ENCODE assay signal across 15 mouse cellular contexts in the genomic region with DNA sequence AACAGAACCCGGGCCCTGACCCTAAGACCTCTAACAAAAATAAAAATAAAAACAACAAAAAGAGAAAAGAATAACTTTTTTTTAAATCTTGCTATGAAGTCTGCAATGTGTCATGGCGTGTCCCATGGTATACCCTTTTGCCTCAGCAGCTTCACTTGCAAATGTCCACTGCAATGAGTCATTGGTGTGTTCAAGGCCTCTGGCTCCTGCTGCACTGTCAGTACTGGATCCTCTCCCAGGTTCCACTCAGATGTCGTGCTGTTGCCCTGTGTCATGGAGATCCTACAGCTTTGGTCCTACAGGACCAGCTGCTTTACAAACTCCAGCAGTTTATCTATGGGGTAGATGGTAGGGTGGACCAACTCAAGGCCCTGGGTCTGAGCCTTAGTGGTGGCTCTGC.
DNase-seq lines count a peak whose midpoint lies in the region.
"Had no signal": no experiment of that assay in that cellular context is flagged by ENCODE, and none has a peak within 500 bp of the region (broad histone marks: within the 10 kb centered on the region; RNA-seq: fewer than 3 reads in every experiment).

No protein-coding gene starts in this region.

- peak; percentile 61 to 81 for DNase-seq in adrenal gland, adult (ENCODE audit: inconsistent age in 2 of 2, low spot score in 1 of 2)
- DNase-seq in adrenal gland, postnatal 4 days (ENCODE audit: low spot score in 2 of 2), result no peak
- peak; percentile 58 for DNase-seq in adrenal gland, adult 8-10 months
- DNase-seq in adrenal gland, postnatal 14 days, result peak; percentile 52
- DNase-seq in adrenal gland, postnatal 36 days, result peak; percentile 59 to 61
- no peak for DNase-seq in urinary bladder, postnatal 25 days (ENCODE audit: low spot score)
- no peak for DNase-seq in cerebellum, postnatal 4 days (ENCODE audit: low spot score in 2 of 2)
- no peak for DNase-seq in kidney, postnatal 4 days
- DNase-seq: cerebellum, adult 11 months; cerebellum, adult 18-20 months; cerebellum, adult 8-10 months; cerebellum, adult 9-11 months; cerebellum, postnatal 14 days; cerebellum, postnatal 36 days; forebrain, postnatal 0 days had no signal

Comparison
In these comparisons a context has a peak if more than half of its experiments do, and no peak if none do; other contexts are left out.
1. DNase-seq: peak in adrenal gland, adult (2 of 2), adrenal gland, adult 8-10 months (single experiment), adrenal gland, postnatal 14 days (single experiment) and adrenal gland, postnatal 36 days (2 of 2); none in adrenal gland, postnatal 4 days (0 of 2), urinary bladder, postnatal 25 days (single experiment), cerebellum, postnatal 4 days (0 of 2) and kidney, postnatal 4 days (0 of 2).